Mouse (Mus musculus): ENCODE measurements at regions not wholly inside any gene's neighbourhood (a gene's known extent, or its start where the extent isn't known, plus 50 kb on each side); places are given as distances from the start of the nearest gene placed in this dataset.

DNA sequence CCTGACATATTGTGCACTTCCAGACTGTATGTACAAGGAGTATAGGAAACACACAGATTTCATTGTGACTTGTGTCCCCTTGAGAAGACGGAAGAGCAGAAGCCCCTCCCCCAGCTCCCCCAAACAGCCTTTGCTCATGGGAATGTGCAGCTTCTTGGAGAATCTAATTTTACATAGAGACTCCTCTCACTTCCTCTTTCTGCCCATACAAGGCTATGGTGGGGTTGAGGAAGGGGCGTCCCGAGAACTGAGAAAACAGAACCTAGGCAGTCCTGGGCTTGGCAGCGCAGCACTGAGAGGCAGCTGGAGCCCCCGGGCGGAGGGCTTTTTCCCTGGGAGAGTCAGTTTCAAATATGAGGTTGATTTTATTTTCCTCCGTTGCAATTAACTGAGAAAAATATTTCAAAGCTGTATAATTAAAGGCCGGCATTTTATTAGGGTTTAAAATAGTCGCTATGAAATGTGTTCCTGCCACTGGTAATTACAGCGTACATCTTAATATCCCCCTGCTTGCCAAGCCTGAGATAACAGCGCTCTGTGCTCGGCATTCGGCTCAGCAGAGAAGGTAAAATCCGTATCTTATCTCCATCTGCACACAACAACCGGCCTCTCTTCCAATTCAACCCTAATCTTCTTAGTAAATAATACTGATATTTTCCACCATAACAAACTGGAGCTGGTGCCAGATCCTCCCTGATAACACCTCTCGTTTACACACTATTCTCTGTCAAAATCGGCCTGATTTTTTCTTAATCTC lies 50.7 kb upstream of the Six3 start:
- H3K27me3 ChIP-seq: peaks cover 17% of the 10 kb centered on the region
- TF ChIP-seq CTCF (IDR thresholded peaks at IDR 0.05): no peak
- POLR2A ChIA-PET: no interaction called here
- DNase-seq (ENCODE audit: low read depth, low spot score) (no peak), ATAC-seq (no peak)
- CTCF ChIA-PET: no interaction called here
- in situ Hi-C loops (cut with MboI; ENCODE audit: low pct_unique_long_range_greater_than_20kb): no loop called here

DNA sequence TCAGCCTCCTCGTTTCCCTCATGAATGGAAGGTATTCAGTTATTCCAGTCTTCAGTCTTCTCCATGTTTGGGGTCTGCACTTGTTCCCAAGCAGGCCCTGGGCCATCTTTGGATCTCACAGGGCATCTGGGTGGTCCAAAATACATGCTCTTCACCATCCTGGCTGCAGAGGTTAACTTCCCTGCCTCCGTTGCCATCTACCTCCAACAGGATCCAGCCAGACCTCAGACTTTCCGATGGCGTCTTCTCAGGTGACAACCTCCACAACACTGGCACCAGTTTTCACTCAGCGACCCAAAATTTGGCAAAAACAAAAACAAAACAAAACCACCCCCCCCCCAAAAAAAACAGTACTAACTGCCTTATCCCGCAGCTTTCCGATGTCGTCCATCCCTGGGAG lies 50.0 kb upstream of the Six3 start:
- no peak for ATAC-seq
- ChIA-PET CTCF (no interaction called here), POLR2A (no interaction called here)
- TF ChIP-seq CTCF (IDR thresholded peaks at IDR 0.05): no peak
- H3K27me3 ChIP-seq: peaks cover 17% of the 10 kb centered on the region
- DNase-seq (ENCODE audit: low read depth, low spot score): no peak
- in situ Hi-C loops (cut with MboI; ENCODE audit: low pct_unique_long_range_greater_than_20kb): no loop called here

Measured in Patski (cell line).